Mouse (Mus musculus) T-helper 1 cell (primary cell): ENCODE measurements around the gene Olfr205.
"Not testable (repeated sequence)": the region's sequence is repeated elsewhere in the genome, so short reads cannot be mapped to it uniquely, and the experiment has no call there.

Experiments
- in situ Hi-C: fragments of 300-600 bp; cut with MboI, MseI; formaldehyde crosslinking; loops from one replicate; pipeline ENCODE4 v1.15.1; 2025; ENCODE audit warnings: high pct_unique_total_duplicates

Gene Olfr205

DNA sequence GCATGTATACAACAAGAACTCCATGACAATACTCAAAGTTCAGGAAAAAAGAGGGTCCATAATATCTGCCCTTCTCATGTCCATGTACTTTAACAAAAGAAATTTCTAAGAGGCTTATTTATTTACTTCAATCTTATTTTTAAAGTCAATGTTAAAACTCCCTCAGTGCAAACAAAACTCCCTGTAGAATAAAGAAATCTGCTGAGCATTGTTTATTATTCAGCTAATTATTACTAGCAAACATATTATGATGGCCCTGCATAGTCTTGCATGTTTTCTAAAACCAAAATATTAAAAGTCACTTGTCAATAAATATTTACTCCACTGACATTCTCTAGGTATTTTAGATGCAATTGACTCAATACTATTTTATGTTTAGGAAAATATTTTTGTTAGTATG lies at the start of gene Olfr205:
Olfr205 (minus strand) TSS at position 101 of the 400 bp plus-strand sequence.
- in situ Hi-C loops: no loop called here

DNA sequence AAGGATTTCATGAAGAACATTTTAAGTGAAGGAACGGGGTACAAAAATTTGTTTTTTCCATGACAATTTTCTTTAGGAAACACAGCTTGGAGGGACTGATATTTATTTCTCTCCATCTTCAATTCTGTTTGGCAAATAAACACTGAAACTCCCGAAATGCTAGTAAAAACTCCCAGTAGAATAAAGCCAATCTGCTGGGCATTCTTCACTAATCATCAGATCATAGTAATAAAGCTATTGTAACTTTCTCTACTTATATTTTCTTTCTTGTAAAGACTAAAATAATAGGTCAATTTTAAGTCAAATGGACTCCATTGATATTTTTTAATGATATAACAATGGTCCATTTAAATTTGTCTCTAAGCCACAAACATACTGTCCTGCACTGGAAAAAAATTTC lies 33.0 kb upstream of the Olfr205 start, which contains the start of gene Olfr209:
Olfr209 (minus strand) TSS at position 101 of the 400 bp plus-strand sequence.
- in situ Hi-C loops: no loop called here

DNA sequence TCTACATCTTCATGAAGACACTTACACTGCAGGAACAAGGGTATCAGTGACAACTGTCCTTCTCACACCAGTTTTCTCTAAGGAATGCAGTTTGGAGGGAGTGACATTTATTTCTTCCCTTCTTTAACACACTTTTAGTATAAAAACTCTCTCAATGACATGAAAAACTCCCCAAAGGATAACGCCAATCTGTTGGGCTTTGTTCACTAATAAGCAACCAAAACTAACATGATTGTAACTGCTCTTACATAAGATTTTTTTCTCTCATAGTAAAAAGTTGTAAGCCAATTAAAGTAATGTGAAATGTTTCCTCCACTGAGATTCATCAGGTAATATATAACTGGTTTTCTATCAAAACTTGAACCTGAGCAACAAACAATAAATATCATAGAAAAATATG lies 18.2 kb upstream of the Olfr205 start, which contains the start of gene Olfr206:
Olfr206 (minus strand) TSS at position 101 of the 400 bp plus-strand sequence.
- in situ Hi-C loops: no loop called here

DNA sequence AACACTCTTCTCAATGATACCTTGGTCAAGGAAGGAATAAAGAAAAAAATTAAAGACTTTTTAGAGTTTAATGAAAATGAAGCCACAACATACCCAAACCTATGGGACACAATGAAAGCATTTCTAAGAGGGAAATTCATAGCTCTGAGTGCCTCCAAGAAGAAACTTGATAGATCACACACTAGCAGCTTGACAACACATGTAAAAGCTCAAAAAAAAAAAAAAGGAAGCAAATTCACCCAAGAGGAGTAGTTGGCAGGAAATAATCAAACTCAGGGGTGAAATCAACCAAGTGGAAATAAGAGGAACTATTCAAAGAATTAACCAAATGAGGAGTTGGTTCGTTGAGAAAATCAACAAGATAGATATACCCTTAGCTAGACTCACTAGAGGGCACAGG lies 7.7 kb downstream of the Olfr205 start:
- in situ Hi-C loops: not testable (repeated sequence)

DNA sequence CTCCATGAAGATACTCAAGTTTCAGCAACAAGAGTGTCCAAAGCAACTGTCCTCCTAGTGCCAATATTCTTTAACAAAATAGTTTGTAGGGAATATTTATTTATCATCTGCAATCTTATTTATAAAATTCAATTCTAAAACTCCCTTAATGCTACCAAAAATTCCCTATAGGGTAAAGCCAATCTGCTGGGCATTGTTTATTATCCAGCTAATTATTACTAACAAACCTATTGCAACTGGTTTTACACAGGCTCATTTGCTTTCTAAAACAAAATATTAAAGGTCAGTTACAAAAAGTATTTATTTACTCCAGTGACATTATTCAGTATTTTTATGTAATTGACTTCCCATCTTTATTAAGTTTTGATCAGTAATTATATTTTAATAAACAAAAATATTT lies 12.8 kb downstream of the Olfr205 start, which contains the start of gene Olfr204:
Olfr204 (minus strand) TSS at position 101 of the 400 bp plus-strand sequence.
- in situ Hi-C loops: no loop called here

DNA sequence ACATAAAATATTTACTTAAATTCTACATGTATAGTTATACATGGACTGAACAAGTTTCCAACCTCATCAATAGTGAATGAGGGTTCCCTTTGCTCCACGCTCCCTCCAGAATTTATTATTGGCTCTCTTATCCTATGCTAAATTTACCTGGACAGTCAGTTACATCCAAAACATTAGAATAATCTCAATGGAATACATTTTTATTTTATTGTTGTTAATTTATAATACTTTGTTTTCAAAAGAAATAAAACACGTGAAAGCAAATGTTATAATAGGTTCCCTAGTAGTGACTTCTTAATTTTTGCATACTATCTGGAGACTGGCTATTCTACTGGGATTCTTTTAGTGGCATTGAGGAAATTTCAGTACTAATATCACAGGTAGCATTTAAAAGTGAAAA lies 32.4 kb downstream of the Olfr205 start, which contains the start of gene Olfr203:
Olfr203 (plus strand) TSS at position 301 of the 400 bp plus-strand sequence.
- in situ Hi-C loops: no loop called here

DNA sequence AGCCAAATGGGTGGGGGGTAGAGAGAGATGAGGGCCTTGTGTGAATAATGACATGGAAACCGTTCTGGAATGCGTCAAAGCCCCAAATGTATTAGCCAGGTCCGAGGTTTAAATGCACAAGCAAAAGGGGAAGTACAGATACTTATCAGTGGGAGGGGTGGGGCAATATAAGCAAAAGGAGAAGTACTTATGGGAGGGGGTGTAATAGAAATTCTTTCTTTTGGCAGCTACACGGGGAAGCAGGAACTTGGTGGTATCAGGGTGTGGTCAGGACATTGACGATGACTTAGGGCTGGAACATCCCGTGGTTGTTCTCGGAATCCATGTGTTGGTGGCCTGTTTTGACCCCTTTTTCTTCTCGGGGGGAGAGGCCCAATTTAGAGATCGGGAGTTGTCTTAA lies 43.4 kb downstream of the Olfr205 start:
- in situ Hi-C loops: not testable (repeated sequence)

DNA sequence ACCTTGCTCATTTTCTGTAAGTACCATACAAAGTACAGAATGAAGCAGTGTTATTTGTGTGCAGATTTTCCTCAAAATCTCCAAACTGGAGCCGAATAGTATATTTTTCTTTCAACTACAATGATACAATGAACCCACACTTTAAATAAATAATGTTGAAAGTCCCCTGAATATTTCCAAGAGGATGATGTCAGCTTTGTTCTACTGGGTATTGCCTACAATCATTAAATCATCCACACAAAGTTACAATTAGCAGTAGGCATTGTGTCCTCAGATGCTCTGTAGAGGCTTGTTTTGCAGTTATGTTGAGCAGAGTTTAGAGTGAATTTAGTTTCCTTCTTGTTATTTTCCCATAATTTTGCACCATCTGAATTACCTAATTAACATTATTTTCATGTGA lies 44.2 kb downstream of the Olfr205 start, which contains the start of gene Olfr202:
Olfr202 (minus strand) TSS at position 101 of the 400 bp plus-strand sequence.
- in situ Hi-C loops: no loop called here

DNA sequence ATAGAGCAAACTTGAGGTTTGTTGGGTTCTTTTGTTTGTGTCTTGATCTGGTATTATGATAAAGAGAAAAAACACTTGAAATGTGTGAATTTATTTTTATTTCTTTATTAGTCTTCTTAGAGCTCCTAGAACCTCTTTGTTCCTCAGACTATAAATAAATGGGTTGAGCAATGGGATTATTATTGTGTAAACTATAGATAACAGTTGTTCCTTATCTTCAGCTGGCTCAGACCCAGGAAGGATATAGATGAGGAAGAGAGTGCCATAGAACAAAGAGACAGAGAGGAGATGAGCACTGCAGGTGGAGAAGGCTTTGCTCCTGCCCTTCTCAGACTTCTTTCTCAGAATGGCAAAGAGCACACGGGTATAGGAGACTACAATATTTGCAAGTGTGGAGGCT lies 47.5 kb downstream of the Olfr205 start:
- in situ Hi-C loops: no loop called here

DNA sequence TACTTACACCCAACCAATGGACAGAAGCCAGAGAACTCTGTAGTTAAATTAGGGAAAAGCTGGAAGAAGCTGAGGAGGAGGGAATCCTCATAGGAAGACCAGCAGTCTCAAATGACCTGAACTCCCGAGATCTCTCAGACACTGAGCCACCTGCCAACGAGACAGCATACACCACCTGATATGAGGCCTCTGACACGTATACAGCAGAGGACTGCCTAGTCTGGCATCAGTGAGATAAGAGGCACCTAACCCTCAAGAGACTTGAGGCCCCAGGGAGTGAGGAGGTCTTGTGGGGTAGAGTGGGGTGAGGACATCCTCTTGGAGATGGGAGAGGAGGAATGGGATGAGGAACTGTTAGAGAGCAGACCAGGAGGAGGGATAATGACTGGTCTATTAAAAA lies 50.4 kb downstream of the Olfr205 start:
- in situ Hi-C loops: no loop called here
